Mouse (Mus musculus): ENCODE data around the gene Irf3.

- no peak for TF ChIP-seq CTCF (IDR thresholded peaks at IDR 0.05; ENCODE audit: borderline replicate concordance, control insufficient read depth, extremely low read depth, insufficient read depth, low read length, poor library complexity)
- TF ChIP-seq POLR2A (IDR thresholded peaks at IDR 0.05; ENCODE audit: control insufficient read depth, extremely low read depth, insufficient read depth, low read length, poor library complexity), result no peak
Measured at GRCm38 (mm10) chr7:45029995-45030394, 32.5 kb downstream of the Irf3 start.

Data from thymus, adult 2 months (tissue).